Mouse (Mus musculus) neural tube, embryonic 12.5 days (tissue): ENCODE data around the gene Wnt10b. TPM values are rescaled to one million over a fixed set of nuclear protein-coding genes. Genes with fewer than 3 reads are reported as not detected.

Experiments used
- ATAC-seq: fragments of 200-750 bp; cut with Nextera tagmentation; 2 replicates; pipeline ENCODE4 v1.8.0; 2017; ENCODE audit warnings: low read depth, mild to moderate bottlenecking, moderate TSS enrichment, moderate library complexity; ENCODE audit not compliant: low FRiP score
- H3K27ac ChIP-seq: fragments of 300-500 bp; sonication (generic); 2 replicates; pipeline ENCODE4 v1.5.1; 2016
- H3K27me3 ChIP-seq: fragments of 300-500 bp; sonication (generic); replicated peaks from 2 replicates; pipeline ENCODE4 v1.6.1; 2016; ENCODE audit warnings: mild to moderate bottlenecking
- H3K36me3 ChIP-seq: fragments of 300-500 bp; sonication (generic); 2 replicates; pipeline ENCODE4 v1.6.1; 2016; ENCODE audit warnings: mild to moderate bottlenecking
- H3K4me1 ChIP-seq: fragments of 300-500 bp; sonication (generic); 2 replicates; pipeline ENCODE4 v1.6.1; 2016
- H3K4me2 ChIP-seq: fragments of 300-500 bp; sonication (generic); replicated peaks from 2 replicates; pipeline ENCODE4 v1.6.1; 2016; ENCODE audit warnings: mild to moderate bottlenecking
- H3K4me3 ChIP-seq: fragments of 300-500 bp; sonication (generic); 2 replicates; pipeline ENCODE4 v1.5.1; 2016
- H3K9ac ChIP-seq: fragments of 300-500 bp; sonication (generic); 2 replicates; pipeline ENCODE4 v1.6.1; 2016; ENCODE audit warnings: mild to moderate bottlenecking
- H3K9me3 ChIP-seq: fragments of 300-500 bp; sonication (generic); 2 replicates; pipeline ENCODE4 v1.6.1; 2016; ENCODE audit warnings: mild to moderate bottlenecking
- WGBS: fragments of 180-500 bp; shearing (Covaris S2); methylation state at CpG from one replicate; pipeline ENCODE4 v1.1.7; 2016; 5-methylcytosine and 5-hydroxymethylcytosine counted together
- polyA plus RNA-seq: library from polyadenylated mRNA; unstranded; fragments of >200 nt; fragmentation: Nextera tagmentation; extraction: Ambion mirVana; gene quantifications from 2 replicates; pipeline ENCODE4 v1.2.1, GENCODE M21; 2016

The Wnt10b gene
- polyA plus RNA-seq, 1 experiment from 2014 or later: 0.53 TPM

GRCm38 (mm10) chr15:98722191-98722590, 55.8 kb downstream of the Wnt10b start:
- H3K27me3 ChIP-seq: peaks cover 9% of the 10 kb centered on the region; the same call in 1 of the 2 replicates
- H3K27ac ChIP-seq: no peak overlapping the region
- no peak overlapping the region for H3K9ac ChIP-seq
- H3K9me3 ChIP-seq: no peaks in the 10 kb centered on the region
- H3K4me2 ChIP-seq: no peak overlapping the region
- no peak for ATAC-seq
- H3K36me3 ChIP-seq: no peaks in the 10 kb centered on the region
- WGBS: 86% methylated on average over 8 of the region's 8 CpGs
- peaks cover 6% of the 10 kb centered on the region for H3K4me1 ChIP-seq
- no peak overlapping the region for H3K4me3 ChIP-seq

Other genes starting within 250 kb of the Wnt10b start
- 169 and 183 TPM in 2 replicates for gene Kansl2, start 243.9 kb downstream of the Wnt10b start, polyA plus RNA-seq
- gene Ccnt1, start 207.2 kb downstream of the Wnt10b start, polyA plus RNA-seq: 65.7 and 65.8 TPM in 2 replicates
- gene 4930415O20Rik, start 207.1 kb downstream of the Wnt10b start, polyA plus RNA-seq: not detected in 2 replicates
- 14.5 and 16.3 TPM in 2 replicates for gene Adcy6, start 168.1 kb downstream of the Wnt10b start, polyA plus RNA-seq
- 108 and 127 TPM in 2 replicates for gene Cacnb3, start 147.3 kb downstream of the Wnt10b start, polyA plus RNA-seq
- 16.4 and 23.2 TPM in 2 replicates for gene Ddx23, start 115.3 kb downstream of the Wnt10b start, polyA plus RNA-seq
- 7.8 and 9.7 TPM in 2 replicates for gene Rnd1, start 100.7 kb downstream of the Wnt10b start, polyA plus RNA-seq
- 2.1 and 2.3 TPM in 2 replicates for gene Ccdc65, start 69.9 kb downstream of the Wnt10b start, polyA plus RNA-seq
- gene Fkbp11, start 50.0 kb downstream of the Wnt10b start, polyA plus RNA-seq: 7.7 and 8.9 TPM in 2 replicates
- 69.7 and 77.4 TPM in 2 replicates for gene Arf3, start 14.9 kb downstream of the Wnt10b start, polyA plus RNA-seq
- 7.5 and 12.3 TPM in 2 replicates for gene Wnt1, start 11.7 kb upstream of the Wnt10b start, polyA plus RNA-seq
- 0.47 and 0.82 TPM in 2 replicates for gene Ddn, start 31.3 kb upstream of the Wnt10b start, polyA plus RNA-seq
- gene Prkag1, start 53.4 kb upstream of the Wnt10b start, polyA plus RNA-seq: 70.1 and 79.2 TPM in 2 replicates
- gene Kmt2d, start 93.1 kb upstream of the Wnt10b start, polyA plus RNA-seq: 10.4 and 12.3 TPM in 2 replicates
- 27.8 and 27.9 TPM in 2 replicates for gene Rhebl1, start 116.4 kb upstream of the Wnt10b start, polyA plus RNA-seq
- gene Dhh, start 120.4 kb upstream of the Wnt10b start, polyA plus RNA-seq: 1.6 and 1.9 TPM in 2 replicates
- 35.9 and 40.0 TPM in 2 replicates for gene Lmbr1l, start 140.1 kb upstream of the Wnt10b start, polyA plus RNA-seq
- 1,299 and 1,329 TPM in 2 replicates for gene Tuba1b, start 156.4 kb upstream of the Wnt10b start, polyA plus RNA-seq
- not detected in 2 replicates for gene Gm49450, start 175.4 kb upstream of the Wnt10b start, polyA plus RNA-seq
- 10,701 and 10,796 TPM in 2 replicates for gene Tuba1a, start 175.6 kb upstream of the Wnt10b start, polyA plus RNA-seq